Comparison of ENCODE assay signal across 15 mouse cellular contexts in the genomic region with DNA sequence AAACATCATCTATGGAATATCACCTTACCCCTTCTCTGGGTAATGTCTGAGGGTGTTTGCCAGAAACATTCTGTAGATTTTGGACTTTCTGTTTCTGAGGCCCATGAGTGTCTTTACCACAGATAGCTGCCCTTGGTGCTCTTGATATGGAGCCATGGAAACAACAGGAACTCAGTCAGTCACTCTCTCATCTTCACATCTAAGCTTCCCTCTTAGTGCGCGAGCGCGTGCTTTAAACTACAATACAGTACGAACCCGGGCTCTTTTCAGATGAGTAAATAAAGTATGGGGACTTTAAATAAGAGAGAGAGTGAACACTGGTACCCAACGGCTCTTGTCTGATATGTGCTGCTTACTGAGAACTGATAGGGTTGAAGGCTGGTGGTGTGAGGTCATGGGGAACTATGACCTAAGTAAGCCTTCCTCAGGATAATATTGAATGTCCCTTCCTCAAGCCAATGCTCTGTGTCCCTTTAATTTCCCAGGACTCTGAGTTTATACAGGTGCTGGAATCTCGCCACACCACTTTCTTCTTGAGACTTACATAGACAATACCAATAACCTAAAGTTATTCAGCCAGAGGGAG.
A peak's percentile ranks its signal among the peaks of the same experiment; 100 is the strongest.
DNase-seq lines count a peak whose midpoint lies in the region; ATAC-seq lines count a peak whose summit lies in the region.
"Had no signal": no experiment of that assay in that cellular context is flagged by ENCODE, and none has a peak within 500 bp of the region (broad histone marks: within the 10 kb centered on the region; RNA-seq: fewer than 3 reads in every experiment).

No protein-coding gene starts in this region.

- H3K27ac ChIP-seq in lung, embryonic 15.5 days: 0 out of 2 replicates have a peak overlapping the region, but pooled peaks have one; percentile 15
- peak overlapping the region; percentile 40 for H3K27ac ChIP-seq in liver, embryonic 13.5 days
- H3K27ac ChIP-seq: forebrain, embryonic 10.5 days; neural tube, embryonic 13.5 days had no signal

- no peaks in the 10 kb centered on the region for H3K27me3 ChIP-seq in lung, embryonic 15.5 days
- no peaks in the 10 kb centered on the region for H3K27me3 ChIP-seq in liver, embryonic 13.5 days
- H3K27me3 ChIP-seq: liver, embryonic 15.5 days; neural tube, embryonic 13.5 days had no signal

- no peak overlapping the region for H3K9ac ChIP-seq in lung, embryonic 15.5 days
- H3K9ac ChIP-seq in liver, embryonic 13.5 days: no peak overlapping the region
- H3K9ac ChIP-seq: liver, embryonic 15.5 days; neural tube, embryonic 13.5 days had no signal

- no peaks in the 10 kb centered on the region for H3K9me3 ChIP-seq in lung, embryonic 15.5 days
- no peaks in the 10 kb centered on the region for H3K9me3 ChIP-seq in liver, embryonic 13.5 days (replicated peaks)
- H3K9me3 ChIP-seq: forebrain, embryonic 10.5 days; liver, embryonic 15.5 days; neural tube, embryonic 13.5 days had no signal

- no peak overlapping the region for H3K4me2 ChIP-seq in lung, embryonic 15.5 days
- H3K4me2 ChIP-seq in liver, embryonic 13.5 days: peak overlapping the region; percentile 49
- H3K4me2 ChIP-seq: heart, embryonic 11.5 days; neural tube, embryonic 13.5 days had no signal

- no peak for DNase-seq in lung, postnatal 36 days
- peak; percentile 18 for DNase-seq in T-cell, adult 2 months (ENCODE audit: low spot score)
- DNase-seq in liver, embryonic 13.5 days: no peak
- peak; percentile 7 to 10 for DNase-seq in thymus, postnatal 36 days
- DNase-seq in frontal cortex, postnatal 10 days (ENCODE audit: low spot score in 2 of 2): no peak
- no peak for DNase-seq in urinary bladder, postnatal 4 days (ENCODE audit: low spot score in 2 of 2)
- DNase-seq: cerebellum, adult 11 months; gastrocnemius, postnatal 36 days; heart, postnatal 36 days had no signal

- H3K36me3 ChIP-seq in lung, embryonic 15.5 days: no peaks in the 10 kb centered on the region
- H3K36me3 ChIP-seq in liver, embryonic 13.5 days: no peaks in the 10 kb centered on the region
- H3K36me3 ChIP-seq: forebrain, embryonic 10.5 days; liver, embryonic 15.5 days; neural tube, embryonic 13.5 days had no signal

- no peak for ATAC-seq in lung, embryonic 15.5 days (ENCODE audit: borderline replicate concordance, extremely low read depth, low FRiP score, low TSS enrichment)
- ATAC-seq in liver, embryonic 13.5 days (ENCODE audit: low read depth): peak; percentile 62
- ATAC-seq: Patski had no signal

- no peaks in the 10 kb centered on the region for H3K4me1 ChIP-seq in lung, embryonic 15.5 days
- peaks cover 21% of the 10 kb centered on the region for H3K4me1 ChIP-seq in liver, embryonic 13.5 days (replicated peaks)
- H3K4me1 ChIP-seq: forebrain, embryonic 10.5 days; liver, embryonic 15.5 days; neural tube, embryonic 13.5 days had no signal

- WGBS in lung, embryonic 15.5 days: 80% methylated on average over 8 of the region's 8 CpGs
- WGBS in liver, embryonic 13.5 days (ENCODE audit: insufficient replicate concordance): 31% methylated on average over 8 of the region's 8 CpGs

- H3K4me3 ChIP-seq in lung, embryonic 15.5 days: no peak overlapping the region
- H3K4me3 ChIP-seq in liver, embryonic 13.5 days (replicated peaks): no peak overlapping the region
- H3K4me3 ChIP-seq: forebrain, embryonic 10.5 days; liver, embryonic 15.5 days; neural tube, embryonic 13.5 days had no signal

Comparison
In these comparisons a context has a peak if more than half of its experiments do, and no peak if none do; other contexts are left out.
1. DNase-seq: peak in T-cell, adult 2 months (single experiment) and thymus, postnatal 36 days (2 of 2); none in lung, postnatal 36 days (single experiment), liver, embryonic 13.5 days (single experiment), frontal cortex, postnatal 10 days (0 of 2) and urinary bladder, postnatal 4 days (0 of 2).